Mouse (Mus musculus) kidney, postnatal 0 days (tissue): ENCODE measurements around the gene Gm16368. TPM values are rescaled to one million over a fixed set of nuclear protein-coding genes. Genes with fewer than 3 reads are reported as not detected.
"Not testable (repeated sequence)": the region's sequence is repeated elsewhere in the genome, so short reads cannot be mapped to it uniquely, and the experiment has no call there.

Experiments
- ATAC-seq: fragments of 200-750 bp; cut with Nextera tagmentation; replicated peaks from 2 replicates; pipeline ENCODE4 v1.8.0; 2017; ENCODE audit warnings: low read depth, moderate number of reproducible peaks, moderate TSS enrichment, moderate library complexity; ENCODE audit not compliant: low FRiP score
- DNase-seq: peaks from one replicate; pipeline ENCODE4 v3.0.0-alpha.2; 2016; ENCODE audit warnings: low spot score
- H3K27ac ChIP-seq: fragments of 300-500 bp; sonication (generic); 2 replicates; pipeline ENCODE4 v1.5.1; 2014; ENCODE audit warnings: mild to moderate bottlenecking
- H3K27me3 ChIP-seq: fragments of 300-500 bp; sonication (generic); 2 replicates; pipeline ENCODE4 v1.6.1; 2014; ENCODE audit warnings: low read length, mixed read lengths; ENCODE audit not compliant: insufficient read depth
- H3K36me3 ChIP-seq: fragments of 300-500 bp; sonication (generic); 2 replicates; pipeline ENCODE4 v1.6.1; 2014; ENCODE audit warnings: low read length, mixed read lengths; ENCODE audit not compliant: insufficient read depth
- H3K4me1 ChIP-seq: fragments of 300-500 bp; sonication (generic); replicated peaks from 2 replicates; pipeline ENCODE4 v1.6.1; 2014; ENCODE audit warnings: antibody characterized with exemption, low read length, mixed read lengths; ENCODE audit not compliant: insufficient read depth
- H3K4me2 ChIP-seq: fragments of 300-500 bp; sonication (generic); 2 replicates; pipeline ENCODE4 v1.6.1; 2014; ENCODE audit warnings: mild to moderate bottlenecking, low read length, moderate library complexity, mixed read lengths
- H3K4me3 ChIP-seq: fragments of 300-500 bp; sonication (generic); replicated peaks from 2 replicates; pipeline ENCODE4 v1.5.1; 2014; ENCODE audit warnings: low read depth, low read length
- H3K9ac ChIP-seq: fragments of 300-500 bp; sonication (generic); 2 replicates; pipeline ENCODE4 v1.6.1; 2014; ENCODE audit warnings: low read depth, low read length
- H3K9me3 ChIP-seq: fragments of 300-500 bp; sonication (generic); replicated peaks from 2 replicates; pipeline ENCODE4 v1.6.1; 2016; ENCODE audit warnings: low read length, inconsistent platforms, mixed read lengths
- CTCF ChIP-seq: IDR thresholded peaks from 2 replicates; pipeline ENCODE4 v1.5.1; 2016; ENCODE audit warnings: antibody characterized with exemption, low read depth, mild to moderate bottlenecking, moderate library complexity
- WGBS: fragments of 180-500 bp; shearing (Covaris S2); extraction: QIAGEN DNeasy Blood & Tissue Kit; methylation state at CpG from one replicate; pipeline ENCODE4 v1.1.7; 2014; 5-methylcytosine and 5-hydroxymethylcytosine counted together
- polyA plus RNA-seq: library from polyadenylated mRNA; unstranded; fragments of >200 nt; fragmentation: Nextera tagmentation; extraction: Ambion mirVana; gene quantifications from 2 replicates; pipeline ENCODE4 v1.2.1, GENCODE M21; 2015

Gm16368 gene
- polyA plus RNA-seq: not detected in 2 replicates

DNA sequence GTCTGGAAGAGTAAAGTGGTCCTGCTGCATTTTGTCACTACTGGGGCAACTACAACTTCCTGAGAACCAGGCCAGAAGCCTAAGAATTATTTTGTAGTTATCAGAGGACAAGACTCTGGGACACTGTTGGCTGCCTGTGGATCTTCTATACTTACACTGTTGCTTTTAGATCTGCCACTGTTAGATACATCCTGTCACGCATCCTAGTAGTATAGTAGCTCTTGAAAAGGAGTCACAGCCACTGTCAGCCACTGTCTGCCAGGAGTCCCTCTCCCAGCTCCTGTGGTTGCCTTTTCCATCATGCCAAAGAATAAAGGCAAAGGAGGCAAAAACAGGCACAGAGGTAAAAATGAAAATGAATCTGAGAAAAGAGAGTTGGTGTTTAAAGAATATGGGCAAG, at the start of gene Gm16368:
TSS of gene Gm16368 (plus strand) at position 301 of the 400 bp plus-strand sequence.
- not testable (repeated sequence) for H3K9me3 ChIP-seq, H3K27ac ChIP-seq, H3K36me3 ChIP-seq, H3K4me2 ChIP-seq, ATAC-seq, H3K4me3 ChIP-seq, H3K9ac ChIP-seq, DNase-seq, H3K4me1 ChIP-seq, H3K27me3 ChIP-seq
- WGBS: 100% methylated on average over 1 of the region's 1 CpGs

GRCm38 (mm10) chr12:88039062-88039461, 44.4 kb upstream of the Gm16368 start:
- not testable (repeated sequence) for H3K36me3 ChIP-seq, H3K27ac ChIP-seq, H3K9me3 ChIP-seq, H3K9ac ChIP-seq, H3K4me1 ChIP-seq, ATAC-seq, H3K4me2 ChIP-seq, H3K4me3 ChIP-seq, H3K27me3 ChIP-seq
- TF ChIP-seq CTCF: peak; percentile 62
- DNase-seq: peak; percentile 64

DNA sequence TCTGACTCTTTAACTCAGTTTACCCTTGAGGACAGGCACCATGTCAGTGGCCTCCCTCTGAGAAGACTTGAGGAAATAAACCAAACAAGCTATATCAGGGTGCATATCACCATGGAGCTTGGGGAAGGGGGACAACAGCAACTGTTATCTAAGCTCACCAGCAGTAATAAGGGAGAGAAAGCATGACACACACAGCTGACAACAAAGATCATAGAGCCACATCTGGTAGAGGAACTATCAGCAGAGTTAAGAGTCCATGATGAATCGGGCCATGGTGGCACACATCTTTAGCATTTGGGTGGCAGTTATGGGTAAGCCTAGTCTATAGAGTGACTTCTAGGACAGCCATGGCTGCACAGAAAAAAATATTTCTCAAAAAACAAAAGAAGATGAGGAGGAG, 43.8 kb upstream of the Gm16368 start:
- H3K27ac ChIP-seq, ATAC-seq, H3K4me3 ChIP-seq, H3K36me3 ChIP-seq, H3K9ac ChIP-seq, H3K9me3 ChIP-seq, H3K27me3 ChIP-seq, H3K4me2 ChIP-seq, H3K4me1 ChIP-seq, DNase-seq: not testable (repeated sequence)
- WGBS: 94% methylated on average over 1 of the region's 1 CpGs

GRCm38 (mm10) chr12:88045226-88045625, 38.3 kb upstream of the Gm16368 start:
- not testable (repeated sequence) for H3K27me3 ChIP-seq, H3K4me2 ChIP-seq, DNase-seq, H3K9me3 ChIP-seq, H3K4me1 ChIP-seq, H3K9ac ChIP-seq, H3K4me3 ChIP-seq, H3K36me3 ChIP-seq, ATAC-seq, H3K27ac ChIP-seq
- 63% methylated on average over 1 of the region's 1 CpGs for WGBS

Other genes starting within 250 kb of the Gm16368 start
- not detected in 2 replicates for gene Gm2001, start 241.4 kb upstream of the Gm16368 start, polyA plus RNA-seq
- not detected in 2 replicates for gene Gm2016, start 209.6 kb upstream of the Gm16368 start, polyA plus RNA-seq
- not detected in 2 replicates for gene Gm2022, start 188.3 kb upstream of the Gm16368 start, polyA plus RNA-seq
- gene Gm2035, start 163.8 kb upstream of the Gm16368 start, polyA plus RNA-seq: not detected in 2 replicates
- not detected in 2 replicates for gene Gm2042, start 129.6 kb upstream of the Gm16368 start, polyA plus RNA-seq
- not detected in 2 replicates for gene Gm2075, start 71.8 kb upstream of the Gm16368 start, polyA plus RNA-seq
- gene Gm6803, start 64.9 kb upstream of the Gm16368 start, polyA plus RNA-seq: not detected in 2 replicates
- gene Gm2056, start 56.7 kb upstream of the Gm16368 start, polyA plus RNA-seq: not detected in 2 replicates
- 0.08 and 0.13 TPM in 2 replicates for gene Gm10436, start 98.4 kb downstream of the Gm16368 start, polyA plus RNA-seq
- not detected in 2 replicates for gene Gm8332, start 166.4 kb downstream of the Gm16368 start, polyA plus RNA-seq
- gene Gm5662, start 190.8 kb downstream of the Gm16368 start, polyA plus RNA-seq: 0.59 and 1.1 TPM in 2 replicates
- not detected in 2 replicates for gene Gm5039, start 240.3 kb downstream of the Gm16368 start, polyA plus RNA-seq